12 mouse cellular contexts compared by ENCODE assay signal in the genomic region with DNA sequence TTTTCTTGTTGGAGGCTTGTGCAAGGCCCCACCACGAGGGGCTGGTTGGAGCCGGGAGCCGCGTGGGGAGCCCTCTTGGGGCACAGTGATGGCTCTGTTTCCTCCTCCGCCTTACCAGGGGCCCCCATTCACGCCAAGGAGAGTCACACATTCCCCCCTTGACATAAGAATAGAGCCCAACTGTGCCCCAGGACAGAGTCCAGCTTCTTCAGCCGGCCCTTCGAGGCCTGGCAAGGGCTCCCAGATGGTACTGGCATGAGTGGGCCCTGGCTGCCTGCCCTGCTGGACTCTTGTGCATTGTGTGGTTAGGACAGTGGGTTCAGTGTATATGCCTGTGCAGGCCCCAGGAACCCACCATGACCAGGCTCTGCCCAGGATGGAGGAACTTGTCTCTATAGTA.
DNase-seq lines count a peak whose midpoint lies in the region; ATAC-seq lines count a peak whose summit lies in the region.
"Had no signal": no experiment of that assay in that cellular context is flagged by ENCODE, and none has a peak within 500 bp of the region (broad histone marks: within the 10 kb centered on the region; RNA-seq: fewer than 3 reads in every experiment).

No protein-coding gene starts in this region.

- H3K27me3 ChIP-seq in kidney, embryonic 16.5 days (ENCODE audit: insufficient read depth, low read length): no peaks in the 10 kb centered on the region
- H3K27me3 ChIP-seq: CH12.LX; liver, embryonic 15.5 days had no signal

- no peak overlapping the region for H3K4me3 ChIP-seq in kidney, embryonic 16.5 days (ENCODE audit: low read length)
- H3K4me3 ChIP-seq: liver, embryonic 15.5 days had no signal

- no peak for ATAC-seq in kidney, embryonic 16.5 days (ENCODE audit: low FRiP score, low TSS enrichment)
- no peak for ATAC-seq in megakaryocyte, adult 5-6 weeks (ENCODE audit: poor library complexity, severe bottlenecking)

- peak; percentile 14 for DNase-seq in kidney, adult 11 months
- DNase-seq in cerebellum, adult 9-11 months: peak; percentile 67
- DNase-seq in layer of hippocampus, adult 9-11 months: peak; percentile 92
- peak; percentile 36 for DNase-seq in right cerebral cortex, postnatal 25 days
- no peak for DNase-seq in thymus, postnatal 10 days (ENCODE audit: low spot score in 2 of 2)
- no peak for DNase-seq in thymus, postnatal 14 days
- DNase-seq: thymus, adult 2 months had no signal

- H3K27ac ChIP-seq in kidney, embryonic 16.5 days (ENCODE audit: low read length): no peak overlapping the region
- H3K27ac ChIP-seq: liver, embryonic 15.5 days had no signal

- 0 out of 2 replicates have a peak, but pooled peaks cover 6% of the 10 kb centered on the region for H3K9me3 ChIP-seq in kidney, embryonic 16.5 days (ENCODE audit: low read length)
- H3K9me3 ChIP-seq: liver, embryonic 15.5 days had no signal

- H3K4me2 ChIP-seq in kidney, embryonic 16.5 days (replicated peaks; ENCODE audit: low read depth, low read length): no peak overlapping the region
- H3K4me2 ChIP-seq: heart, embryonic 11.5 days; liver, embryonic 15.5 days had no signal

- no peaks in the 10 kb centered on the region for H3K36me3 ChIP-seq in kidney, embryonic 16.5 days (ENCODE audit: insufficient read depth, low read length)
- H3K36me3 ChIP-seq: liver, embryonic 15.5 days had no signal

- 93% methylated on average over 8 of the region's 8 CpGs for WGBS in kidney, embryonic 16.5 days

- peaks cover 24% of the 10 kb centered on the region for H3K4me1 ChIP-seq in kidney, embryonic 16.5 days (ENCODE audit: insufficient read depth, low read length)

- H3K9ac ChIP-seq in kidney, embryonic 16.5 days (replicated peaks; ENCODE audit: low read length): no peak overlapping the region
- H3K9ac ChIP-seq: liver, embryonic 15.5 days had no signal

Comparison
In these comparisons a context has a peak if more than half of its experiments do, and no peak if none do; other contexts are left out.
1. DNase-seq: peak in kidney, adult 11 months (single experiment), cerebellum, adult 9-11 months (single experiment), layer of hippocampus, adult 9-11 months (single experiment) and right cerebral cortex, postnatal 25 days (single experiment); none in thymus, postnatal 10 days (0 of 2) and thymus, postnatal 14 days (single experiment).